Mouse (Mus musculus): ENCODE results near the gene Fam111a.

Gene Fam111a

GRCm38 (mm10) chr19:12556293-12556692, 10.8 kb downstream of the Fam111a start:
- in situ Hi-C loops (cut with MboI, MseI) = no loop called here

DNA sequence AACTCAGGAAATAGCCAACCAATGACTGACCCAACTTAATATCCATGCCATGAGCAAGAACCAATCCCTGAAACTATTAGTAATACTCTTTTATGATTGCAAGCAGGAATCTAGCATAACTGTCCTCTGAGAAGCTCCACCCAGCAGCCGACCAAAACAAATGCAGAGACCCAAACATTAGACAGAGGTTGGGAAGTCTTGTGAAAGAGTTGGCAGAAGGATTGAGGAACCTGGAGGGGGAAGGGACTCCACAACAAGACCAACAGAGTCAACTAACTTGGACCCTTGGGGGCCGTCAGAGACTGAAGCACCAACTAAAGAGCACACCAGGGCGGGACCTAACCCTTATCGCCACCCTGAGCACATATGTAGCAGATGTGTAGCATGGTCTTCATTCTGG, 12.7 kb downstream of the Fam111a start:
- in situ Hi-C loops (cut with MboI, MseI) = no loop called here

GRCm38 (mm10) chr19:12564197-12564596, 18.7 kb downstream of the Fam111a start:
- in situ Hi-C loops (cut with MboI, MseI) = no loop called here

DNA sequence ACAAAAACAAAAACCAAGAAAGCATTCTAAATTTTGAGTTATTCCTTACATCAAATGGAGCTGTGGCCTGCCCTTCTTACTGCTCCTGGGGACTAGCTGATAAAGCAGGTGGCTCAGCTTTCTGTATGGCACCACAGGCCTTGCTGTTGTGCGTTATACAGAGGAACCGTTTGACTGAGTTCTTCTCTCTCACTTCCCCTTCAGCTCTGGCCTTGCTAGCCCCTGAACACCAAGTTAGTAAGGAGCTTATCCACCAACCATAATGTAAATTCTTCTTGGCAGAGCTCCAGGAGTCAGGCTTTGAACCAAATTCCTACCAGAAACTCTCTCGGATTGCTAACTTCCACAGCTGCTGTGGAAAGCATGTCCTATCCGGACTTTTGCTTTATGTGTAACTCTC, 21.5 kb downstream of the Fam111a start:
- in situ Hi-C loops (cut with MboI, MseI) = no loop called here

DNA sequence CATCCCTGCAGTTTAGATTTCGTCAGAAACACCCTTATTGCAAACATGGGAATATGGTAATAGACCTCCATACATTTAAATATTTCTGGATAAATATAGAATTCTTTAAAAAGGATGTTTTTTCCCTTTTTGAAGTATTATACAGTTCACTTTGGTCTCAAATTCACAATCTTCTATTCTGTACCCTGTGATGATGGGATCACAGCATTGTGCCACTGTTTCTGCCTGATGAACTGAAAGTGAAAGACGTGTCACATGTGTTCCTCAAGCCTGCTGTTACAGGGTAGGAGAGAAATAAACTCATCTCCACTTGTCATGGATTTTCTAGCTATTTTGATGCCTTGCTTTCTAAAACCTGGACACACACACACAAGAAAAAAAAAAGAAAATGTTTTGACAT, 25.3 kb downstream of the Fam111a start:
- in situ Hi-C loops (cut with MboI, MseI) = no loop called here

DNA sequence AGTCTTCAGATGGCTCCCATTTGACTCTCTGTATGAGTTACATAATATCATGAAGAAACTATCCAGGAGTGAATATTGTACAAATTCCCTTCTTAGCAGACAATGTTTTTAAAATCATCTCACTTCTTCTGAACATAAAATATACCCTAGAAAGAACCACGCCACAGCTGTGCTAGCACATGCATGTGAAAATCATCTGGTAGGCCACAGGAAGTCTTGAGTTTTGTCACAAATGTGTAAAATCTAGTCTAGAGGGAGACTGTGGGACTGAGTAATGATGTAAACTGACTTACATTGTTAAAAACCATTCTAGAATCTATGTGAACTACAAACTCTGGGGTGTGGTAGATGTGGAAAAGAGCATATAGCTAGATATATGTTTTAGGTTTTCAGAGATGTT, 26.1 kb downstream of the Fam111a start:
- in situ Hi-C loops (cut with MboI, MseI) = no loop called here

DNA sequence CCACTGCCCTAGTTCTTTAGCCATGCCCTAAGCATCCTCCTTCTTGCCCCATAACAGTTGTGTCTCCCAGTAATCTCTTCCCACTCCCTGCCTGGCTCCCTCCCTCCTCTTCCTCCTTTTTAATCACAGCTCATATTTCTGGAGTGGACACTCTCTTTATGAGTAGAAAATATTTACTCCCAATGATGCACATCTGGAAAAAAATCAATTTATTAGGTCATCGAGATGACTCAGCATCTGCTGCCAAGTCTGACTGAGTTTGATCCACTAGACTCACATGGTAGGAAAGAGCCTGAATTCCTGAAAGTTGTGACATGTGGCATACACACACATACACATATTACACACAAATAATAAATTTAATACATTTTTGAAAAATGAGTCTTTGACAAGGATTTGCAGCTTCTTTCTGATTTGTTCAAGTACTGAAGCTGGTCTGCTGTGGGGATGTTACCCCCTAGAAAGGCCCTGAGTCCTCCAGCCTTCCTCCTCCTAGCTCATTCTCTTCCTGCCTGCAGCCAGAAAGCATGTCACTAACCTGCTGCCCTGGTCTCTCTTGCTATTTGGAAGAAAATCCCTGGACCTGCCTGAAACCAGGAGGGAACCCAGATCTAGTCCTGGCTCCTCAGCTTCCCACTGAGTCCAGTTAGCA, 27.2 kb downstream of the Fam111a start:
- in situ Hi-C loops (cut with MboI, MseI) = no loop called here

- in situ Hi-C loops (cut with MboI, MseI) = no loop called here
These were observed 27.9 kb downstream of the Fam111a start for GRCm38 (mm10) chr19:12573266-12574011.

DNA sequence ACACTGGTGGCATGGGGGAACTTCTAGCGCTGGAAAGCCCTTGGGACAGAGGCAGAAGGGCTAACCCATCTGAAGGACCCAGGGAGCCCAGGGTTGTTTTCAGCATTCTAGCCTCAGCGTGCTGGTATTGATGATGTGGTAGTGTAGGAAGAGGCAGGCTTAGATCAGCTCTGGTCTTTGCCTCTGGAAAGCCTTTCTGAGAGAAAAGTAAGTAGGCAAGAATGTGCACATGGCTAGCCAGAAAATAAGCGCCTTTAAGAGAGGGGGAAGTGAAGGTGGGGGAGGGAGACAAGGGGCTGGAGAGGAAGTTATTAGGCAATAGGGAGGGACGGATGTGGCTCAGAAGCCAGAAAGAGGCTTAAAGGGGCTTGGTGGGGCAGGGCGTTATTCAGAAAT, 28.5 kb downstream of the Fam111a start:
- in situ Hi-C loops (cut with MboI, MseI) = no loop called here

DNA sequence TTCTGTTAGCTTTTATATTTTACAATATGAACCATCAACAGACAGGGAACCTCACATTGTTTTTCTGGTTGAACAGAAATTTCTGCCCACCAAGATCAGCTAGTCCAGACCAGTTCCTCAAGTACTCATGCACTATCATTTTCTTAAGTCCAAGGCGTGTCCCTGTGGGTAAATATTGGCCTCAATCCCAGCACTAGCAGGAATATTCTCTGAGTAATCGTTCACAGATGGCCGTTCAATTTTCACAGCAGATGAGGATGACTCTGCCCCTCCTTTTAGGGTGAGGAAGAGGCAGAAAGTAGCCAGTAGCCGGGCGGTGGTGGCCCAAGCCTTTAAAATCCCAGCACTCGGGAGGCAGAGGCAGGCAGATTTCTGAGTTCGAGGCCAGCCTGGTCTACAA, 29.6 kb downstream of the Fam111a start:
- in situ Hi-C loops (cut with MboI, MseI) = loop anchor here (25.0 kb wide), 2 partner anchors 237 to 563 kb away; no protein-coding TSS in a partner anchor

DNA sequence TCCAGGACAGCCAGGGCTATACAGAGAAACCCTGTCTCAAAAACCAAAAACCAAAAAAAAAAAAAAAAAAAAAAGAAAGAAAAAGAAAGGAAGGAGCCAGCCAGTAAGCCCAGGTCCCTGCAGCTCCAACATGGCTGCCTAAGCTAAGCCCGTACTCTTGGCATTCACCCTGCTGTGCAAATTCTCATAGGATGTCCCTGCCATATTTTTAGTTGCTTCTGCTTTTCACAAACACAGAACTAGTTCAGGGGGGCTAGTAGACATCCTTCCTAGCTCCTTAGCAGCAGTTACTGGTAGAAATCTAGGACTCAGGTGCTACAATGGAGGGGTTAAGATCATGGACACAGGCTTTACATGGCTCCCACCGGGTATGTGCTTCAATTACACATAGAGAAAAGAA, 30.0 kb downstream of the Fam111a start:
- in situ Hi-C loops (cut with MboI, MseI) = loop anchor here (25.0 kb wide), 2 partner anchors 237 to 563 kb away; no protein-coding TSS in a partner anchor

DNA sequence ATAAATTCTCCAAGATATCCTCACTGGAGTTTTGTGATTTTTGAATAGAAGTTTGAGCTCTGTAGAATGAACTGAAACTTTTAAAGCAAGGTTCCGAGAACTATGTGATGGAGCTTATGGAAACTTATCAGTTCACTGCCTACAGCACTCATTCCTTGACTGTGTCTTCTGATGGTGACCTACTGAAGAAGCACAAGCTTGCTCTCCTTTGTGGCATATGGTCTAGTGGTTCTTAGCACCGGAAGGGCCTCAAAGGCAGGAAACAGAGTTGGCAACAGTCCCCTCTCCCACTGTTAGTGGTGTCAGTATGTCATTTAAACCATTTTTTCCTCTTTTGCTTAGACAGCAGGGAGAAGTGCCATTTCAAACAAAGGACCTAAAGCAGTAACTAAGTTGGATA, 31.1 kb downstream of the Fam111a start:
- in situ Hi-C loops (cut with MboI, MseI) = loop anchor here (25.0 kb wide), 2 partner anchors 236 to 564 kb away; no protein-coding TSS in a partner anchor

DNA sequence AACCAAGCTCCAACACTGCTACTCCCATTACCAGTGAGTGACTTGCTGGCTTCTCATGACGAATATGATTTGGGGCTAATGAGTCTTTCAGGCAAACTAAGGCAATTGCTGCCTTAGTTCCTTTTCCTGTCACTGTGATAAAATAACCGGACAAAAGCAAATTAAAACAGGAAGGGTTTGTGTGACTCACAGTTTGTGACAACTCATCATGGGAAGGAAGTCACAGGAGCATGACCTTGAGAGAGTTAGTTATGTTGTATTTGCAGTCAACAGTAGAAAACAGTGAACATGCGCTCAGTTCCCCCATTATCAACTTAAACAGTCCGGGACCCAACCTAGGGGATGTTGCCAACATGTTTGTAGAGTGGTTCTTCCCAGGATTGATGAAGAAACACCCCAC, 39.8 kb downstream of the Fam111a start:
- in situ Hi-C loops (cut with MboI, MseI) = loop anchor here (25.0 kb wide), 2 partner anchors 227 to 573 kb away; no protein-coding TSS in a partner anchor

DNA sequence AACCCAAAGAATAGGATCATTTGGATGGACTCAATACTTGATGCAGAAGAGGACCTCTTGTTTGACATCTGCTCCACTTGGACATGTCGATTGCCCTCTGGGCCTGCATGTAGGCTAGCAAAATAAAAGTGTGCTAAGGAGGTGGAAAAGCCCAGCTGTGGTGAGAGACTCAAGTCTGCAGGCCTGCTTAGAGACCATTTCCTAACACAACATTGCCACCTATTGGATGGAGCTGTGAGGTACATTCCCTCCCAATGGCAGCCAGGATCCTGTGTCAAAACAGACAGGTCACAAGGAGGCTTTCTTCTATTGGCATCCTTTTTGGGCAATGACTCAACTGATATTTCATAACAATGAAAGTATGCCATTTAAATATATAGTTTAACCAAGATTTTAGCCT, 46.4 kb downstream of the Fam111a start:
- in situ Hi-C loops (cut with MboI, MseI) = loop anchor here (5.0 to 25.0 kb wide), 4 partner anchors 80 to 580 kb away; no protein-coding TSS in a partner anchor

- in situ Hi-C loops (cut with MboI, MseI) = loop anchor here (25.0 kb wide), 2 partner anchors 217 to 583 kb away; no protein-coding TSS in a partner anchor
These were observed 49.6 kb downstream of the Fam111a start for GRCm38 (mm10) chr19:12595135-12595529.

- in situ Hi-C loops (cut with MboI, MseI) = loop anchor here (25.0 kb wide), 2 partner anchors 217 to 583 kb away; no protein-coding TSS in a partner anchor
These were observed 50.2 kb downstream of the Fam111a start for GRCm38 (mm10) chr19:12595530-12596289.

DNA sequence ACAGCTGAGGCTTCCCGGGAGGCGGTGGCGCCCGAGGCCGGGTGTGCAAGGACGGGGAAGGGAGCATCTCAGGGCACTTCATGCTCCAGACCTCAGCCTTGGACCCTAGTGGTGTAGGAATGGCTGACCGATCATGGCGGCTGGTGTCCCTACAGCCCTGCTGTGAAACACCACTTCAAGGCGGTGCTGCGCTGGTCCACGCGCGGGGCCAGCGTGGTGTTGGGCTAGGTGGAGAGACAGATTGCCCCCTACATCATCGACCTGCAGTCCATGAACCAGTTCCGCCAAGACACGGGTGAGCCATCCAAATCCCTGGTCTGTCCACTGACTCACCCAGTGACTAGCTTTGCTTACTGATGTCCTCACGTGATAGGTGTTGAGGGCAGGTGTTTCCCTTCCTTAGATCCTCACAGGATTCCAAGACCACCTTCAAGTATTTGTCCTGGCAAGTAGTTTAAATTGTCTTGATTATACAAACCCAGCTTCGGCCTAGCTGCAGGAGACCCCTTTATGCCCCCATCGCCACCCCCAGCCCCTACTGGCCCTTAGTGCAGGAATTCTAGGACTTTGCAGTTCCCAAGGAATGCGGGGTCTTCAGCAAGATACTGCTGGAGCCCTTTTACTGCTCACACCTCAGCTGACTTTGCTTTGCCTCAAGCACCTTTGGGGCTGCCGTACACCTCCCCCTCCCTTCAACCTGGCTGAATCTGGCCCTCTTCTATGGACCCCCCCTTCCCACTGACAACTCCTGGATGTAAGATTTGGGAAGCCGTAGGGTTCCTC, 50.9 kb downstream of the Fam111a start:
- in situ Hi-C loops (cut with MboI, MseI) = loop anchor here (25.0 kb wide), 2 partner anchors 216 to 584 kb away; no protein-coding TSS in a partner anchor

DNA sequence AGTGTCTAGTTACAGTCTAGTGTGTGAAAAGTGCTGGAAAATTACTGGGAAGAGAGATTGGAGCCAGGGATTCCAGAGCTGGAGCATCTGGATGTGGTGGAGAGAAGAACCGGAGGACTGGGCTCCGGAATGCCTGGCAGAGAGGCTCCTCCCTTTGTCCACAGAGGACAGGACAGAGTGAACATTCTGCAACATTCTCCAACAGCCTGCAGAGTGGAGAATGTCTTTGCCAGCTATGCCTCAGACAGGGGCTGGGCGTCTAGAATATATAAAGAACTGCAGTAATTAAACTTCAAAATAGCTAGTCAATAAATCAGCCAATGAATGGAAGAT, 51.5 kb downstream of the Fam111a start:
- in situ Hi-C loops (cut with MboI, MseI) = loop anchor here (25.0 kb wide), 2 partner anchors 215 to 585 kb away; no protein-coding TSS in a partner anchor

DNA sequence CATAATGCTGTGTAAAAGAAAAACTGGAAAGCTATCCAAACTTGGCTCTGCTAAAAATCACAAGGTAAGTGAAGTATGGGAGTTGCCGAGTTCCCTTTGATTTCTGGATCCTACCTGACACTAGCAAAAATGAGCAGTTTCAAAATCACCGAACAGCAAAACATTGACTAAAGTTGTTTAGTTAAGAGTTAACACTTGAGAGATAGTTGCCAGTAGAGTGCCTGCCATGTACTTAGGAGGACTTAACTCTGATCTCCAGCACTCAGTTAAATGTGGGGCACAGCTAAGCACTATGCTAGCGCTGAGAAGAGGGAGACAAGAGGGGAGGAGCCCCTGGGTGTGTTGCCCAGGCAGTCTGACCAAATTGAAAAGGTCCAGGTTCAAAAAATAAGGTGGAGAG, 53.1 kb downstream of the Fam111a start:
- in situ Hi-C loops (cut with MboI, MseI) = loop anchor here (25.0 kb wide), 2 partner anchors 214 to 586 kb away; no protein-coding TSS in a partner anchor

DNA sequence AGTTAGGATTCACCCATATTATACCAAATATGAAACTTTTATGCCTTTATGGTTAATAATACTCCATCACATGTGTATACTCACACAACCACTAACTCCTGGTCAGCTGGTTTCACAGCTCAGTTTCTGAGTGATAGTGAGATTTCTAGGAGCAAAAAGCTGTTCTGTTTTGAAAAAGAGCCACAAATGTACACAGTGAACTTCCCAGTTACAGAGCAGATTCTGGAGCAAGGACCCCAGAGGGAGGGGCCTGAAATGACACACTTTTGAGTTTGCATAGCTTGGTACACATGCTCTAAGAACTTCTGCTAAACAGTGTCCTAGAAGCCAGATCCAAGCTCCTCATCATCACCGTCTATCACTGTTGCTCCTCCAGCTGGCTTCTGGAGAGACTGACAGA, 54.1 kb downstream of the Fam111a start, which contains the start of gene Gm4952:
TSS of gene Gm4952 (plus strand) at position 301 of the 400 bp plus-strand sequence.
- in situ Hi-C loops (cut with MboI, MseI) = loop anchor here (25.0 kb wide), 2 partner anchors 213 to 587 kb away; no protein-coding TSS in a partner anchor

Measured in regulatory T cell (primary cell).